Mouse (Mus musculus) midbrain, embryonic 10.5 days (tissue): ENCODE results near the gene Rtp4. TPM values are rescaled to one million over a fixed set of nuclear protein-coding genes. Genes with fewer than 3 reads are reported as not detected.

Experiments used
- DNase-seq: peaks from one replicate; pipeline ENCODE4 v3.0.0-alpha.2; 2017; ENCODE audit warnings: low spot score
- H3K27ac ChIP-seq: fragments of 300-500 bp; sonication (generic); replicated peaks from 2 replicates; pipeline ENCODE4 v1.5.1; 2016; ENCODE audit warnings: mild to moderate bottlenecking
- H3K27me3 ChIP-seq: fragments of 300-500 bp; sonication (generic); 2 replicates; pipeline ENCODE4 v1.6.1; 2016; ENCODE audit warnings: low read depth, mild to moderate bottlenecking; ENCODE audit not compliant: poor library complexity, severe bottlenecking
- H3K36me3 ChIP-seq: fragments of 300-500 bp; sonication (generic); 2 replicates; pipeline ENCODE4 v1.6.1; 2016; ENCODE audit warnings: mild to moderate bottlenecking, moderate library complexity
- H3K4me1 ChIP-seq: fragments of 300-500 bp; sonication (generic); 2 replicates; pipeline ENCODE4 v1.6.1; 2016
- H3K4me3 ChIP-seq: fragments of 300-500 bp; sonication (generic); 2 replicates; pipeline ENCODE4 v1.5.1; 2016; ENCODE audit warnings: mild to moderate bottlenecking, moderate library complexity
- H3K9me3 ChIP-seq: fragments of 300-500 bp; sonication (generic); replicated peaks from 2 replicates; pipeline ENCODE4 v1.6.1; 2016; ENCODE audit warnings: mild to moderate bottlenecking
- WGBS: fragments of 180-500 bp; shearing (Covaris S2); methylation state at CpG from one replicate; pipeline ENCODE4 v1.1.7; 2016; 5-methylcytosine and 5-hydroxymethylcytosine counted together
- polyA plus RNA-seq: library from polyadenylated mRNA; unstranded; fragments of >200 nt; fragmentation: Nextera tagmentation; extraction: Ambion mirVana; gene quantifications from 2 replicates; pipeline ENCODE4 v1.2.1, GENCODE M21; 2016

Gene Rtp4
- polyA plus RNA-seq, 1 experiment from 2014 or later: 0.69 TPM

DNA sequence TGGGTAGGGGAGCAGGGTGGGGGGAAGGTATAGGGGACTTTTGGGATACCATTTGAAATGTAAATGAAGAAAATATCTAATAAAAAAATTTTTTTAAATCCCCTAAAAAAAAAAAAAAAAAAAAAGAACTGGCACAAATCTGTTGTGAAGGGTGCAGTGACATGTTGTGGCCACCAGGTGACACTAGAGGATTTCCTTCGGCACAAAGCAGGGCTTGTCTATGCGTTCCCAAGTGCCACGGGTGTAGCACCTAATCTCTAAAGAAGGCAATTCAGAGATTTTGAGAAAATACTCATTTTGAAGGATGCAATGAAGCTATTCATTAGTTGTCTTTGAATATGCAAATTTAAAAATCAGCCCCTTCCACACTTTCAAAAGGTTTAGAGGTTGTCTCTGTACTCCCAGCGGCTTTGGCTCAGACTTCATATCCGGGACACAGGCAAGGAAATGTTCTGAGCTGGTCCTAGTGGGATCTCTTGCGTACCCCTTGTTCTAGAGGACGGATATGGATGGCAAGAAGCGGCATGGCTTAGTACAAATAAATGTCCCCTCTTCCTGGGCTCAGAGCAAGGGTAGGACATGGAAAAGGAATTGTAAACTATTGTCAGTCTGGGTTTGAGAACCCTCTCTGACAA is 30.4 kb downstream of the Rtp4 start:
- no peak overlapping the region for H3K27ac ChIP-seq
- H3K36me3 ChIP-seq: no peaks in the 10 kb centered on the region
- WGBS: 50% methylated on average over 8 of the region's 8 CpGs
- no peaks in the 10 kb centered on the region for H3K4me1 ChIP-seq
- H3K27me3 ChIP-seq: no peaks in the 10 kb centered on the region
- no peaks in the 10 kb centered on the region for H3K9me3 ChIP-seq
- H3K4me3 ChIP-seq: no peak overlapping the region
- peak; percentile 27 for DNase-seq

DNA sequence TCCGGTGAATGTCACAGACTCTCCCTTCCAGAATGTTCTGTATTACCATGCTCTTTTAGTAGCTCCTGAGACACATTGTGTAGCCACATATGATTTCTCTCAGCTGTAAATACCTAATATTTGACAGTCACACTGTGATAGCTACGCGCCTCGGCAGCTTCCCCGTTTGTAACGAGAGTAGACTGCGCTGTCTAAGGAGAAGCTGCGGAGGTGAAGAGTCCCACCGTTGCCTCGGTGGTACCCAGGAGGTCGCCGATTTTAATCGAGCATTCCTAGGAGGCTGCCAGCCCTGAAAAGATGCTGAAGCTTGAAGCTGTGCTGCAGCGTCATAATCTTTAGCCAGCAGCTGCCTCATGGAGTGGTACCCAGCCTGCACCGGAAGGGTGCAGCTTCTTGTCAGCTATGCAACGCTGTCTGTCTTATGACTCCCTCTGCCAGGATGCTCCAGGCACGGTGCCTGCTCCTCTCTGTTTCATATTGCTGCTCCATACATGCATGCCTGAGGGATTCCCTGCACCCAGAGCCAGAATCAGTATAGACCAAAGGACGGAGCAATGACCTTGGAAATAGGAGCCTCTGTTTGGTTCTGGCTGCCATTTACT is 31.0 kb downstream of the Rtp4 start:
- H3K9me3 ChIP-seq: no peaks in the 10 kb centered on the region
- 90% methylated on average over 18 of the region's 18 CpGs for whole genome bisulfite sequencing
- no peaks in the 10 kb centered on the region for H3K36me3 ChIP-seq
- DNase-seq: no peak
- H3K4me3 ChIP-seq: no peak overlapping the region
- no peak overlapping the region for H3K27ac ChIP-seq
- H3K4me1 ChIP-seq: no peaks in the 10 kb centered on the region
- H3K27me3 ChIP-seq: no peaks in the 10 kb centered on the region

DNA sequence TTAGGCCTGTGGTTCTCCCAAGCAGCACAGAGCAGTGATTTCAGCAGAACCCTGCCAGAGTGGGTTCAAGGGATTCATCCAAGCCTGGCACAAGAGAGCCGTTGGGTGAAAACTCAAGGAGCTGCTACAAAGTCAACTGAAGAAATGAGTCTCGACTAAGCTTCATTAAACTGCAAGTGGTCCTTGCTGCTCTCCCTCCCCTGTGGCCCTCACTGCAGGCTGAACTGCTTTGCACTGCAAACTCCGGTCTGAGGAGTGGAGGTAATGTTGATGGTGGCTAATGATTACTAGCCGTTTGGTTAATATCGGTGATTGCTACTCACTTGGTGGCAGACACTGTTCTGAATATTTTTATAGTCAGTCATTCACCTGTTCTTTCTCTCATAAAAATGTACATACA is 34.6 kb downstream of the Rtp4 start:
- H3K4me3 ChIP-seq: no peak overlapping the region
- no peaks in the 10 kb centered on the region for H3K27me3 ChIP-seq
- 84% methylated on average over 5 of the region's 5 CpGs for whole genome bisulfite sequencing
- DNase-seq: no peak
- no peaks in the 10 kb centered on the region for H3K36me3 ChIP-seq
- no peak overlapping the region for H3K27ac ChIP-seq
- no peaks in the 10 kb centered on the region for H3K9me3 ChIP-seq
- no peaks in the 10 kb centered on the region for H3K4me1 ChIP-seq

DNA sequence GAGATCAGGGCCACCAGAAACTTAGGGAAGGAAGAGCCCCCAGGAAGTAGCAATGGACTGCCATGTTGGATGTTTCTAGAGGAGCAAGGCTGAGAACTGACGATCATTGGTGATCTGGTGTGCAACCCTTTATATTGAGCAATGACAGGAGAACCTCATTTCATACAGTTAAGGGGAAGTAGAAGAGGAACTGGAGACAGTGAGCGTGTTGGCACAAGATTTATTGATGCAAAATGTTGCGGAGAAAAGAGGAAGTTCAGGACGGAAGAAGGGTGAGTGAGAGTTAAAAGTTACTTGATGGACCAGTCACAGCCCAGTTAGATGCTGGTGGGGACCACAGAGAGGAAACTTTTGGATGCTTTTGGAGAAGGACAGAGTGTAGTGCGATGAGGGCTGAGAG is 37.1 kb downstream of the Rtp4 start:
- DNase-seq: no peak
- no peaks in the 10 kb centered on the region for H3K36me3 ChIP-seq
- no peak overlapping the region for H3K27ac ChIP-seq
- no peaks in the 10 kb centered on the region for H3K4me1 ChIP-seq
- WGBS: 91% methylated on average over 5 of the region's 5 CpGs
- no peaks in the 10 kb centered on the region for H3K27me3 ChIP-seq
- H3K9me3 ChIP-seq: no peaks in the 10 kb centered on the region
- H3K4me3 ChIP-seq: no peak overlapping the region

DNA sequence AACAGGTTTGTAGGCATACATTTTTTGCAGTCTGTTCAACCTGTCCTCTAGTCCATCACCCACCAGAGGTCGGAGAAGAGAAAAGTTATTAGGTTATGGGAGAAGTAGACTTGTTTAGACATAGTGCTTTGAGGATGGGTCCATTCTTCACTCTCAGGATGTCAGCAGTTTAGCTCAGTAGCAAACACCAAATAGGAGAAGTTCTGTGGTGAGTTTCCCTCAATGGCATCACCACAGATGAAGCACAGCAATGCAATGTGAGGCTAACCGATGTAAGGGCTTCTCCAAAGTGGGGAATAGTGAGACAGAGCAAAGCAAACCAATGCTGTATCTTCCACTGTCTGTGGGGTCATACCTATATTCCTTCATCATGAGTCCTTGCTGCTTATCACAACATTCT is 37.6 kb downstream of the Rtp4 start:
- no peak for DNase-seq

DNA sequence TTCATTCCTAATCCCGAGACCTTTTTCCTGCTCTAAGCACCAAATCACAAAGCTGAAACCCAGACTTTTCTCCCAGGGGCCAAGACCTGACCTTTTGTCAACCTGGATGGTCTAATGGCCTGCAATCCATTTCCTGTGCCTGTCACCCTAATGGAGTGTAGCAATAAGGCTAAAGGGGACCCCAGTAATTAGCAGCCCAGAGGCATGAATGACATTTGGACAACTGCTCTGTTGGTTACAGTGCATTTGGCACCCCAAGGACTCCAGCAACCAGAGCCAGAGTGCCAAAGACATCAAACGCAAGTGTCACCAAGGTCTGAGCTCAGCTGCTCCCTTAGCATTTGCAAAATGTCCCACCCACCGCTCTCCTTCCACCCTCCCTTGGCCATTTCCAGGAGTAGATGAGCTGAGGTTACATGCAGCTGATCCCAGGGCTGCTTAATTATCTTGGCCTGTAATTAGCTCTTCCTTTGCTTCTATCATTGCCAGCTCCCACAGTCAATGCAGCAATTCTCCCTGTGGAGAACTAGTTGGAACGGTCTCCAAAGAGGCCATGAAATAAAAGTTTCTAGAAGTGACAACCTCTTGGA is 48.4 kb downstream of the Rtp4 start:
- H3K27ac ChIP-seq: no peak overlapping the region
- DNase-seq: no peak
- WGBS: 80% methylated on average over 4 of the region's 4 CpGs
- H3K4me1 ChIP-seq: no peaks in the 10 kb centered on the region
- no peaks in the 10 kb centered on the region for H3K36me3 ChIP-seq
- H3K27me3 ChIP-seq: no peaks in the 10 kb centered on the region
- no peak overlapping the region for H3K4me3 ChIP-seq
- H3K9me3 ChIP-seq: no peaks in the 10 kb centered on the region

More for the DNA sequence above, 37.6 kb downstream of the Rtp4 start:
- WGBS: 82% methylated on average over 2 of the region's 2 CpGs
- Histone ChIP-seq H3K4me1 (no peaks in the 10 kb centered on the region), H3K36me3 (no peaks in the 10 kb centered on the region), H3K27ac (no peak overlapping the region), H3K9me3 (no peaks in the 10 kb centered on the region), H3K27me3 (no peaks in the 10 kb centered on the region), H3K4me3 (no peak overlapping the region)

DNA sequence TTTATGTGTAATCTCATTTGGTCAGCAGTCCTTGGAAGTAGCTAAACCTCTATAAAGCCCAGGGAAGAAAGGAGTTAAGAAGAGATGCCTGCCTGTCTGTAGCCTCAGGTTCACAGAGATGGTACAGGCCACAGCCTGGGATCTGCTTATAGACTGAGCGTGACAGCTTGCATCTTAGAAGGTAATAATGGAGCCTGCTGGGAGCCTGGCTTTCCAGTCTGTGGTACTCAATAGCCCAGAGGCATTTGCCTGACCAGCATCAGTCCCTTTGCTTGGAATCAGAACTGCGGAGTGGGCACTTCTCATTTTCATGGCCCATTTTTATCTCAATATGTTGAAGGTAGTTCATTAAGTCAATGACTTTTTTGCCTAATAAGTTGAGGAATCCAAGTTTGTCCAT is 54.5 kb downstream of the Rtp4 start:
- 76% methylated on average over 2 of the region's 2 CpGs for WGBS
- no peaks in the 10 kb centered on the region for H3K27me3 ChIP-seq
- H3K9me3 ChIP-seq: no peaks in the 10 kb centered on the region
- DNase-seq: no peak
- H3K36me3 ChIP-seq: no peaks in the 10 kb centered on the region
- no peak overlapping the region for H3K27ac ChIP-seq
- no peaks in the 10 kb centered on the region for H3K4me1 ChIP-seq
- H3K4me3 ChIP-seq: no peak overlapping the region

DNA sequence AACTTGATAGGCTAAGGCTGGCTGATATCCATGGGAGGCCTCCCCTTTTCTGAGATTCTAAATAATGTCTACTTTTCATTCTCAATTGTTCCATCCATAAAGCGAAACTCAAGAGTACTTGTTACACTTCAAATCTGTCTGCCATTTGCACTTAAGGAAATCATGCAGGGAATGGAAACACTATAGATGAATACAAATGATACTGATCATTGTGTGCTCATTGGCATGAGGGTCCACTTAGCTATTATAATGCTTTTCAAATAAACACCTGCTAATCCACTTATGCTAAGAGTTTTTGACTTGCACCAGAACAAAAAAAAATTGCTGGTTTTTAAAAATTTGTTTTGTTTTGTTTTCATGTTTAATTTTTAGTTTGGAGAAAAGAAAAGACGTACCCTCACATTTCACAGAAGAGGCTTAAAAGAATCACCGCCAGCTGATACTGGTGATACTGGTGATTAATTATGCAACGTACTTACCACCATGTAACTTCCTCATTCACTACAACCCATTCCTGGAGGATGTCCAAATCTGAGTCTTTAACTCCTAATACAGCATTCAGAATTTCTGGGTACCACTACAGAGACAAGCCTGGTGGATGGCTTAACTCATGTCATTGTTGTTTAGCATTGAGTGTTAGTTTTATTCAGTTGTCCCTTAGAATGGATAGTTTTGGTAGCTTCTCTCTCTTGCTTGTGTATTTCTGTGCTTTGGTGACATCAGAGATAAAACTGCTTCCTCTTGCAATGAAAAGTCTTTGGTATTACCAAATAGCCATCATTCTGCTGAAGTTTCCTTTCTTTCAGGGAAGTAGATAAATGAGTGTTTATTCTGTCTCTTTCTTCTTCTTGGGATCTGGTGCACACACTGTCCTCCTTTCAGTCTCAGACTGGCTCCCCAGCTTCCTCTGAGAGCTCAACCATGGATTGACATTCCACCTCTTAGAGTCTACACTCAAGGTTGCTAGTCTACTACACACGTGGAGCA is 71.3 kb downstream of the Rtp4 start:
- Histone ChIP-seq H3K27me3 (no peaks in the 10 kb centered on the region), H3K9me3 (0 out of 2 replicates have a peak, but pooled peaks cover 3% of the 10 kb centered on the region), H3K4me3 (no peak overlapping the region), H3K4me1 (no peaks in the 10 kb centered on the region), H3K27ac (no peak overlapping the region), H3K36me3 (no peaks in the 10 kb centered on the region)
- WGBS: 92% methylated on average over 5 of the region's 5 CpGs
- DNase-seq: no peak

DNA sequence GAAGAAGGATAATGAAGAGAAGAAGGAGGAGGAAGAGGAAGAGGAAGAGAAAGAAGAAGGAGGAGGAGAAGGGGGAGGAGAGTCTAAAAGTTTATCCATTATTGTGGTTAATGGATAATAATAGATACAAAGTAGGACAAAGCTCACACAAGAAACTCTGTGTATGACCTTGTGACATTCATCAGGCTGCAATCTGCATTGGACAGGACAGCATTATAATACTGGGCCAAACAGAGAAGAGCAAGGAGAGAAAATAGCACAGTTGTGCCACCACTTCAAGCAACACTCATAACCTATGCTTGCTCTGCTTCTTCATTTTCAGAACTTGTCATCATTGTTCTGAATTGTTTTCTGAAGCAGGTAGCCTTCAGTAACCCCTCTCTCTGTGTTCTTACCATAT is 72.4 kb downstream of the Rtp4 start:
- Histone ChIP-seq H3K4me1 (no peaks in the 10 kb centered on the region), H3K36me3 (no peaks in the 10 kb centered on the region)
- DNase-seq: no peak

DNA sequence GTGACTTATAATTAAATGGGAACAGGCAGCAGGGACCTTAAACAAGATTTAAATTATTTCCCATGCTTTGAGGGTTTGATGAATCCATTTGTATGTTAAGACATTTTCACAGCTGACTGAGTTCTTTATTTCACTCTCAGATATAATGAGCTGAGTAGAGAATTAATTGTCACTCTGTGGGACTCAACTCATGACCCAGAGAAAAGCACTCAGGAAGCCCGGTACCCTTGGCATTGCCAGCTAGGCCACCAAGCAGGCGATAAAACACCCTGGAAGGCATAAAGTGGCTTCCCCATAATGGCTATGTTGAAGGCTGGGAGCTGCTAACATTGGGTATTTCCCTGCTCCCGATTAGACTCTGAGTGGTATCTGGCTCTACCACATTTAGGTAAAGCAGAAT is 76.6 kb downstream of the Rtp4 start:
- WGBS: 85% methylated on average over 3 of the region's 3 CpGs
- Histone ChIP-seq H3K27ac (no peak overlapping the region), H3K9me3 (no peaks in the 10 kb centered on the region), H3K27me3 (no peaks in the 10 kb centered on the region), H3K36me3 (no peaks in the 10 kb centered on the region), H3K4me1 (no peaks in the 10 kb centered on the region), H3K4me3 (no peak overlapping the region)
- DNase-seq: no peak

More for the DNA sequence above, 72.4 kb downstream of the Rtp4 start:
- no peak overlapping the region for H3K27ac ChIP-seq
- H3K4me3 ChIP-seq: no peak overlapping the region
- H3K27me3 ChIP-seq: no peaks in the 10 kb centered on the region
- H3K9me3 ChIP-seq: 0 out of 2 replicates have a peak, but pooled peaks cover 3% of the 10 kb centered on the region

DNA sequence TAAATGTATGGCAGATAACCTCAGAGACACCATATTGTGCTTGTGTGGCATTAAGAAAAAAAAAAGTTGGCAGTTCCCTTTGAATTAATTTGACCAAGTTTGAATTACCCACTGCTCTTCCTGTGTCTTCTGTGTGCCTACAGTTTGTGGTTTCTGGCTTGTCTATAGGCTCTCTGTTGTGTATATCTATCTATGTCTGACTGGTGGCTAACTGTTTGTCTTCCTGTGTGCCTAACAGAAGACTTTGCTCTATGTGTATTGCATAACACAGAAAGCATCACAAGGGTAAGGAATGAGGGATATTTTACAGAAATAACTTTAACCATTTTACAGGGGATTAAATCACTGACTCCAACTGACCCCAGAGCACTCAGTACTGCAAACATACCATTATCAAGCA is 77.9 kb downstream of the Rtp4 start:
- H3K4me1 ChIP-seq: no peaks in the 10 kb centered on the region
- no peaks in the 10 kb centered on the region for H3K9me3 ChIP-seq
- no peak overlapping the region for H3K4me3 ChIP-seq
- H3K27ac ChIP-seq: no peak overlapping the region
- no peak for DNase-seq
- H3K36me3 ChIP-seq: no peaks in the 10 kb centered on the region
- no peaks in the 10 kb centered on the region for H3K27me3 ChIP-seq

DNA sequence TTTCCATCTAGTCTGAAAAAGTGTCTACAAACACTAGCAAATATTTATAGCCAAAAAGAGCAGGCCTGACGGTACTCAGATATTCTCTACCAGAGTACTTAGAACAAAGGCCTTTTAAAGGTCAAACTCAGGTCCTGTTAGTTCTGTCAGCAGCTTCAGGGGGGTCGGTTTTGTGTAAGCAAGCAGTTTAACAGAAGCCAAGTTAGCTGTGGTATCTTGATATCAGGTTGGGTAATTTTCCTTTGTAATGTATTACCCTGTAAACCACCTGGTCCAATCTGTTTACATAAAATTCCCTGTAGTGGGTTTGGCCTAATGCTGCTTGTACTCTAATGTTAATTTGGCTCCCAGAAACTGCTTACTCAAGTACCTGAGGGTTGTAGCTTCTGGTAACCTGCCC is 86.1 kb downstream of the Rtp4 start:
- H3K27ac ChIP-seq: no peak overlapping the region
- H3K4me1 ChIP-seq: peaks cover 6% of the 10 kb centered on the region; the same call in 1 of the 2 replicates
- H3K36me3 ChIP-seq: no peaks in the 10 kb centered on the region
- WGBS: 88% methylated on average over 2 of the region's 2 CpGs
- no peak overlapping the region for H3K4me3 ChIP-seq
- no peak for DNase-seq
- H3K9me3 ChIP-seq: no peaks in the 10 kb centered on the region
- H3K27me3 ChIP-seq: no peaks in the 10 kb centered on the region
